Mouse (Mus musculus): Measurements from ENCODE around the gene Gm49369.
"Not testable (repeated sequence)": the region's sequence is repeated elsewhere in the genome, so short reads cannot be mapped to it uniquely, and the experiment has no call there.

The Gm49369 gene

DNA sequence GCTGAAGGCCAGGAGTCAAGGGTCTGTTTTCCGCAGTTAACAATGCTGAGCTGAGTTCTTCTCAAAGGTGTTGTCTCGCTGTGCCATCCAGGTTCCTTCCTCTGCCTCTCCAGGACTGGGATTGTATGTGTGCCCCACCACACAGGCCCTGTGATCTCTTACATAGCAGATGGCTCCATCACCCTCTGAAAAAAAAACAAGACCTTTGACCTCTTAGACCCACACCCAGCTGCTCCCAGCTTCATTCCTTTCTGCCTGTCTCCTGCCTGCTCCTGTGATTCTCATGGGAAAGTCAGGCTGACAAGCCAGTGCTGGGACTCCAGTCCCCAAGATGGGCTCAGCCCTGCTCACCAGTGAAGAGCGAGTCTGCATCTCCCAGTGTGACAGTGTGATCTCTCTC, 54.0 kb downstream of the Gm49369 start:
- DNase-seq (ENCODE audit: low spot score in 2 of 2), result no peak

DNA sequence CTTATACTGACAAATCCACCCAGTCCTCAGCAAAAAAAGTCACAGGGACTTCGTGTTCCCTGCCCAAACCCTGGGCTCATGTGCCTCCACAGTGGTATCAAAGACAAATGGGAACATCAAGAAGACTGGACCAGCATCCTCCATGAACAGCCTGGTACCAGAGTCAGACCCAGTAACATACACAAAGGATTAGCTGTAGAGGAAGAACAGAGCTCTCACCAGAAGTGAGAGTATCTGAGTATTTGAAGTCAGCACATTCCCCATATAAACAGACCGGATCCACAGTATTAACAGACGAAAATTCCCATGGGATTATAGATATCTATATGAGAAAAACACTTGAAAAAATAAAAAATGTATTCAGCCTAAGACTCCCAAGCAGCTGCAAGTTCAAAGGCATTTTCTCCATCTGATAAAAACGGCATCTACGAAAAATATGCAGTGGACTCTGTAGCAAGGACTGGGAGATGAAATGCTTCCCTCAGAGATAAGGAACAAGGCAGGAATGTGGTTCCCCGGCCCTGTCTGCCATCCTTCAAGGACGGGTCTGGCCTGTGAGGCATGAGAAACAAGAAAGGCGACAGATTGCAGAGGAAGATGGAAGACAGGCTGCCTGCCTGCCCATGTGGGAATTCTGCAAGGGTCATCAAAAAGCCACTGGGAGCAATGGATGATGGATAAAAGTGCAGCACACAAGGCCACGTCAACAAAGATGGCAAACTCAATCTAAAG, 55.6 kb downstream of the Gm49369 start:
- DNase-seq (ENCODE audit: low spot score in 2 of 2), result no peak

DNA sequence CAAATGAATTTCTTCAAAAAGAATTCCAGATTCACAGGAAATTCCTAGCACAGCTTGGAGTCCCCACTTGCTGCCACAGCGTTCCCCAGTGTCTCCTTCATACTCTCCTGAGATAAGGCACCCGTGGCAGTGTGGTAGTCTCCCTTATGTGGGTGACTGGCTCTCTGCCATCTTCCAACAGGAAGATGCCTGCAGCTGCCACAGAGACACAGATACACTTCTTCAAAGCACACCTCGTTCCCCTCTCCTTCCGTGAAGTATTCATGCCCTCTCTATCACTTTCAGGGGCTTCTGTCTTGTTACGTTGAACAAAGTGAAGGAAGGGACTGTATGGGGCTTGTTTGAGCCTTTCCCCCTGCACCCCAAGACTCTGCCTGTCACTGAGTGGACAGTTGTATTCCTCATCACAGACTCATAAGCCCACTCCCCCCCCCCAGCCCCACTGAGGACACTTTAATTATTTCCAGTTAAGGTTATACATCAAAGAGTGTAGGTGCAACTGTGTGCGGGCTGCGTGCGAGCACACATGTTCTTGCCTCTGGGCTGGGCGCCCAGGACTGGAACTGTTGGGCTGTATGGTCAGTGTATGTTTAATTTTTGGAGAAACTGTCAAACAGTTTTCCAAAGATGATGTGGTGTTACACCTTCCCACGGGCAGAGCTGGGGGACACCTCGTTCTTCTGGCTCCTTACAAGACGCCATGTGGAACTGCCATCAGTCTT, 58.9 kb downstream of the Gm49369 start:
- DNase-seq (ENCODE audit: low spot score in 2 of 2), result no peak

- no peak for DNase-seq (ENCODE audit: low spot score in 2 of 2)
Observed at GRCm38 (mm10) chr7:142322641-142323040, 59.8 kb downstream of the Gm49369 start.

GRCm38 (mm10) chr7:142321637-142322306, 60.7 kb downstream of the Gm49369 start:
- DNase-seq (ENCODE audit: low spot score in 2 of 2), result not testable (repeated sequence)

All from right cerebral cortex, postnatal 36 days (tissue).